Mouse (Mus musculus): ENCODE results near the gene Strc. TPM values are rescaled to one million over a fixed set of nuclear protein-coding genes. Genes with fewer than 3 reads are reported as not detected.
"Not testable (repeated sequence)": the region's sequence is repeated elsewhere in the genome, so short reads cannot be mapped to it uniquely, and the experiment has no call there.

The Strc gene
- total RNA-seq (2017), result not detected in 2 replicates

DNA sequence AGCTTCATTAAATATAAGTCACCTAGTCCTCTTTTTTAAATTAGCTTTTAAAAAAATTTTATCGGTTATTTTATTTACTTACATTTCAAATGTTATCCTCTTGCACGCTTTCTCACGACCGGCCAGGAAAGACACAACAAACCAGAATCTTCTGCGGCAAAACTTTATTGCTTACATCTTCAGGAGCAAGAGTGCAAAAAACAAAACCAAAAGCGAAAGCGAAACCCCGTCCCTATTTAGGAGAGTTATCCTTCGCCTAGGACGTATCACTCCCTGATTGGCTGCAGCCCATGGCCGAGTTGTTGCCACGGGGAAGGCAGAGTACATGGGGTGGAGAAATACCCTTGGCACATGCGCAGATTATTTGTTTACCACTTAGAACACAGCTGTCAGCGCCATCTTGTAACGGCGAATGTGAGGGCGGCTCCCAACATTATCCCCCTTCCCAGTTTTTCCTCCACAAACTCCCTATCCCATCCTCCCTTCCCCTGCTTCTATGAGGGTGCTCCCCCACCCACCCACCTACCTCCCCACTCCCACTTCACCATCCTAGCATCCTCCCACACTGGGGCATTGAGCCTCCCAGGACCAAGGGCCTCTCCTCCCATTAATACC lies at the start of gene Strc:
Gene Strc (minus strand): TSS at position 208 of the 615 bp plus-strand sequence.
- ATAC-seq (replicated peaks in 1 of 2; ENCODE audit: insufficient read depth in 1 of 2, low FRiP score in 2 of 2, low TSS enrichment in 1 of 2, low read depth in 1 of 2, poor library complexity in 2 of 2, severe bottlenecking in 2 of 2), result not testable (repeated sequence)

DNA sequence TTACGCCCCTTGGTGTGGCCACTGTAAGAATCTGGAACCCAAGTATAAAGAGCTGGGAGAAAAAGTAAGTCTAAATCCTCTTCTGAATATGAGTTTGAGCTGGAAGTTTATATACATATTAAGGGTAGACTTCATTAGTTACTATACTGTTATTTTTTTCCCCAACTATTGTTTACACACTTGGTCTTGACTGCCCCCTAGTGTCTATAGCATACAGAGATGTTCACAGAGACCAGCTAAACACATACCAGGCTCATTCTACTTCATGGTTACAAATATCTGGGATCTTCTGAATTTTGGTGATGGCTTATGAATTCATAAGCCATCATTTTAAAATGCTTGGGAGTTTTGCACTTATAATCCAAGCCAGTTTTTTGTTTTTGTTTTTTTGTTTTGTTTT lies 47.9 kb upstream of the Strc start:
- ATAC-seq (replicated peaks in 1 of 2; ENCODE audit: insufficient read depth in 1 of 2, low FRiP score in 2 of 2, low TSS enrichment in 1 of 2, low read depth in 1 of 2, poor library complexity in 2 of 2, severe bottlenecking in 2 of 2), result no peak

DNA sequence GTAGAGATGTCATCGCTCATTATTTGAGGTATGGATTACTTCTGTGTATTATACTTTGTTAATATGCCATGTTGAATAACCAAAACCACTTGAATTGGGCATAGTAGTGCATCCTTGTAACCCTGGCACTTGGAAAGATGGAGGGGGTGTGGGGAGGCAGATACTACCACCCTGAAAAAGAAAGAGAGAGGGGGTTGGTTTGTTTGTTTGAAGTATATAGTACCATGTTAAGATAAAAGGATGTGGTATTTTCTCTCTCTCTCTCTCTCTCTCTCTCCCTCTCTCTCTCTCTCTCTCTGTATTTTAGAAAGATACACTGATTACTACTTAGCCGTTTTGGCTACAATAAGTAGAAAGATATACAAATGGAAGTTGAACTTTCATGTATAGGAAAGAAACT lies 38.9 kb upstream of the Strc start:
- ATAC-seq (replicated peaks in 1 of 2; ENCODE audit: insufficient read depth in 1 of 2, low FRiP score in 2 of 2, low TSS enrichment in 1 of 2, low read depth in 1 of 2, poor library complexity in 2 of 2, severe bottlenecking in 2 of 2), result no peak

GRCm38 (mm10) chr2:121423166-121423565 lies 36.2 kb upstream of the Strc start:
- ATAC-seq (replicated peaks in 1 of 2; ENCODE audit: insufficient read depth in 1 of 2, low FRiP score in 2 of 2, low TSS enrichment in 1 of 2, low read depth in 1 of 2, poor library complexity in 2 of 2, severe bottlenecking in 2 of 2), result no peak

- no peak for ATAC-seq (replicated peaks in 1 of 2; ENCODE audit: insufficient read depth in 1 of 2, low FRiP score in 2 of 2, low TSS enrichment in 1 of 2, low read depth in 1 of 2, poor library complexity in 2 of 2, severe bottlenecking in 2 of 2)
Observed at GRCm38 (mm10) chr2:121418476-121418875, 31.5 kb upstream of the Strc start.

DNA sequence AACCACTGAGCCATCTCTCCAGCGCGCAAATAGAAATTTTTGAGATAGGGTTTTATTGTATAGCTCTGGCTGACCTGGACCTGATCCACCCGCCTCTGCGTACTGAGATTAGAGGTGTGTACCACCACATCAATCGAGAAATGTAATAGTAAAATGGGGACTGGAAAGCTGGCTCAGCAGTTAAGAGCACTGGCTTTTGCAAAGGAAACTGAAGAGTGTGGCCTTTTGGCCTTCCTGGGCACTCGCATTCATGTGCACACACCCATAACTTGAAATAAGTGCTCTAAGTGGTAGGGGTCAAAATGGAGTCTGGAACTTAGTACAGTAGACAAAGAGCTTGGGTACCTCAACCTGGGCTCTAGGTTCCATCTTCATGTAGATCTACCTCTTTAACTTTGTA lies 29.4 kb upstream of the Strc start:
- ATAC-seq (replicated peaks in 1 of 2; ENCODE audit: insufficient read depth in 1 of 2, low FRiP score in 2 of 2, low TSS enrichment in 1 of 2, low read depth in 1 of 2, poor library complexity in 2 of 2, severe bottlenecking in 2 of 2), result no peak

- no peak for ATAC-seq (replicated peaks in 1 of 2; ENCODE audit: insufficient read depth in 1 of 2, low FRiP score in 2 of 2, low TSS enrichment in 1 of 2, low read depth in 1 of 2, poor library complexity in 2 of 2, severe bottlenecking in 2 of 2)
Observed at GRCm38 (mm10) chr2:121415591-121415990, 28.6 kb upstream of the Strc start.

DNA sequence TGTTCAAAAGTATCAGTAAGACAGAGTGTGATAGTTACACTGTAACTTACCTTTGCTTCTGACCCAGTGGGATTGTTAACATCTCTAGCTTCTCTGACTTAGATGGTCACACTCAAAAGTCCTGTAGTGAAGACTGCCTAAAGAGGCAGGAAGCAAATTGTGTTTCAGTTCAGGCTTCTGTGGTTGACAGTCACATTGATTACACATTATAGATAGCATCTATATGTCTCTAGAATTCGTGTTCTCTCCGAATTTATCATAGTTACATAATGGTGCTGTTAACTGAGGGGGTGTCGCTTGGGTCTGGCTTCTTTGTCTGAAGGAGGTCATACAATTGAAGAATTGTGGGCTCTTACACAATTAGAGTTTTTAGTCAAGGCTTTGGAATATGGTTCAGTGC lies 28.1 kb upstream of the Strc start:
- ATAC-seq (replicated peaks in 1 of 2; ENCODE audit: insufficient read depth in 1 of 2, low FRiP score in 2 of 2, low TSS enrichment in 1 of 2, low read depth in 1 of 2, poor library complexity in 2 of 2, severe bottlenecking in 2 of 2), result no peak

GRCm38 (mm10) chr2:121414139-121414685 lies 27.2 kb upstream of the Strc start:
- 0 out of 4 replicates have a peak, but pooled peaks have one; percentile 6 to 12 for ATAC-seq (replicated peaks in 1 of 2; ENCODE audit: insufficient read depth in 1 of 2, low FRiP score in 2 of 2, low TSS enrichment in 1 of 2, low read depth in 1 of 2, poor library complexity in 2 of 2, severe bottlenecking in 2 of 2)

DNA sequence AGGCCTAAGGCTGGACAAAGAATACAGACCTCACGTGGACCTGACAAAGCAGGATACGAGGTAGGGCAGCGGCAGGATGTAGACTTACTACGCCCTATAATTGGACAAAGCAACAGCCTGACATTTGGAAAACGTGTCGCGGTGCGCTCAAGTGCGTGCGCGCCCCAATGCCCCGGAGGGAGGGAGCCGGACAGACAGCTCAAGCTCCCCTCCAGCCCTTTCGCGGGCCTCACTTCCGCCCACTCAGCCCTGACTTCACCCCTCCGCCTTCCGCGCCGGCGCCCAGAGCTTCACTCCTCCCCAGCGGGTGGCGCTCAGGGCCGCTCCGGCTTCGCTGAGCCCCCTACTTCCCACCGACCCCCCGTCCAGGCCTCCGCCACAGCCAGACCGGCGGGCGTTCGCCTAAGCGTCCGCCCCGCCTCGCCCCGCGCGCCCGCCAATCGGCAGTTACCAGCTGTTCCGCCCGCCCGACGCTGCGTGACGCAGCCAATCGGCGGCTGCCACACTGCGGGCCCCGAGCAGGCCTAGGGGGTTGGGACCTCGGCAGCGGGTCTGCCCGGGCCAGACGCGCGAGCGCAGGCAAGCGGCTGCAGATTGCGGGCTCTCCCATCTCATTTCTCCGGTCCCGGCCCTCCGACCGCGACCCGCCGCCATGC lies 26.5 kb upstream of the Strc start, which contains the start of the genes Pdia3 and Catsper2:
Gene Pdia3 (plus strand): TSS at position 389 of the 656 bp plus-strand sequence.
Gene Catsper2 (minus strand): TSS at position 406 of the 656 bp plus-strand sequence.
- ATAC-seq (replicated peaks in 1 of 2; ENCODE audit: insufficient read depth in 1 of 2, low FRiP score in 2 of 2, low TSS enrichment in 1 of 2, low read depth in 1 of 2, poor library complexity in 2 of 2, severe bottlenecking in 2 of 2), result peak; percentile 86 to 92

- peak; percentile 5 to 6; a peak in 2 of 4 replicates for ATAC-seq (replicated peaks in 1 of 2; ENCODE audit: insufficient read depth in 1 of 2, low FRiP score in 2 of 2, low TSS enrichment in 1 of 2, low read depth in 1 of 2, poor library complexity in 2 of 2, severe bottlenecking in 2 of 2)
Observed at GRCm38 (mm10) chr2:121412843-121413386, 25.9 kb upstream of the Strc start.

GRCm38 (mm10) chr2:121408160-121408559 lies 21.2 kb upstream of the Strc start:
- ATAC-seq (replicated peaks in 1 of 2; ENCODE audit: insufficient read depth in 1 of 2, low FRiP score in 2 of 2, low TSS enrichment in 1 of 2, low read depth in 1 of 2, poor library complexity in 2 of 2, severe bottlenecking in 2 of 2), result 0 out of 4 replicates have a peak, but pooled peaks of 1 of the 2 experiments have one; percentile 45

DNA sequence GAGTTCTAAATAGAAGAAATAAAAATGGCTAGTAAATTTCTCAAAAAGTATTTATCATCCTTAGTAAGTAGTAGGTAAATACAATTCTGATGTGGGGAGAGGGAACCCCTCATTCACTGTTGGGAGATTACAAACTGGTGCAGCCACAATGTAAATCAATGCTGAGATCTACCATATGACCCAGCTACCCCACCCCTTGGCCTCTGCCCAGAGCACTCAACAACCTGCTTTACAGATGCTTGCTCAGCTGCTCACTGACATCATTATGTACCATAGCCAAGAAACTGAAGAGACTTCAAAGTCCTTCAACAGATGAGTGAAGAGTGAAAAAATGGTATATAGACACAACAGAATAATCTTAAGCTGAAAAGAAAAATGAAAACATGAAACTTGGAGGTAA lies 16.3 kb upstream of the Strc start:
- no peak for ATAC-seq (replicated peaks in 1 of 2; ENCODE audit: insufficient read depth in 1 of 2, low FRiP score in 2 of 2, low TSS enrichment in 1 of 2, low read depth in 1 of 2, poor library complexity in 2 of 2, severe bottlenecking in 2 of 2)

GRCm38 (mm10) chr2:121396624-121397023 lies 9.7 kb upstream of the Strc start:
- peak; percentile 27 to 77; a peak in 2 of 4 replicates for ATAC-seq (replicated peaks in 1 of 2; ENCODE audit: insufficient read depth in 1 of 2, low FRiP score in 2 of 2, low TSS enrichment in 1 of 2, low read depth in 1 of 2, poor library complexity in 2 of 2, severe bottlenecking in 2 of 2)

- ATAC-seq (replicated peaks in 1 of 2; ENCODE audit: insufficient read depth in 1 of 2, low FRiP score in 2 of 2, low TSS enrichment in 1 of 2, low read depth in 1 of 2, poor library complexity in 2 of 2, severe bottlenecking in 2 of 2), result no peak
Observed at GRCm38 (mm10) chr2:121374766-121375165, 12.2 kb downstream of the Strc start.

GRCm38 (mm10) chr2:121372266-121372665 lies 14.7 kb downstream of the Strc start:
- no peak for ATAC-seq (replicated peaks in 1 of 2; ENCODE audit: insufficient read depth in 1 of 2, low FRiP score in 2 of 2, low TSS enrichment in 1 of 2, low read depth in 1 of 2, poor library complexity in 2 of 2, severe bottlenecking in 2 of 2)

DNA sequence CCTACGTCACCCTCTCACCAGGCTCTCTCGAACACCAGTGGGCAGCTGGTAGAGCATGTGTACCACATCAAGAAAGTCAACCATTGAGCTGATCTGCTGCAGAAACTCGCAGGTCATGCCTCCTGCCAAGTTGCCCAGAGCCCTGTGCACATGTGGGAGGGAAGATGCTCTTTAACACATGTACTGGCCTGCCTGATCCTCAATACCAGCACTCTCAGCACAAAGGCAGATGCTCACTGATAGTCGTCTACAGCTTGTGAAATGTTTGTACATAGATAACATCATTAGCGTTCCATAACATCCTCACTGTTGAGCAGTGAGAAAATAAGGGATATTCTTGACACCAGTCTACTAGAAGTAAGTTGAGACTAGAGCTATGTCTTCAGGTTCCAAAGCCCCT lies 16.0 kb downstream of the Strc start:
- no peak for ATAC-seq (replicated peaks in 1 of 2; ENCODE audit: insufficient read depth in 1 of 2, low FRiP score in 2 of 2, low TSS enrichment in 1 of 2, low read depth in 1 of 2, poor library complexity in 2 of 2, severe bottlenecking in 2 of 2)

DNA sequence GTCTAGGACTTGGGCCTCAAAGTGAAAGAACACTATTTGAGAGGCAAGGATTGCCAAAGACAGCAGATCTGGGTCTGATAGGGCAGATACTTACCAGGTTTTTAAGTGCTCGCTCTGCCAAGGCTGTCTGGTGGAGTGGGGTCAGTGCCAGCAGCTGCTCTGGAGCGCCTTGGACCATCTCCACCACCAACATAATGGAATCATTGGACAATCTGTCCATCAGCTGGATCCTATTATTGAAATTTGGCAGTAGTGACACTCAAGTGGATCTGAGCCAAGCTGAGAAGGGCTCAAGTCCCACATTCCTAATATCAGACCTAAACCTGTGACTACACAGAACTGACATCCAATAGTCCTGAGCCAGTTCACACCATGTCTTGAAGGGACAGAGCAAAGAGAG lies 18.1 kb downstream of the Strc start:
- no peak for ATAC-seq (replicated peaks in 1 of 2; ENCODE audit: insufficient read depth in 1 of 2, low FRiP score in 2 of 2, low TSS enrichment in 1 of 2, low read depth in 1 of 2, poor library complexity in 2 of 2, severe bottlenecking in 2 of 2)

Measured in hematopoietic stem cell, adult 5-6 weeks (primary cell).